Mouse (Mus musculus) heart, embryonic 16.5 days (tissue): ENCODE results near the gene Ccpg1. TPM values are rescaled to one million over a fixed set of nuclear protein-coding genes. Genes with fewer than 3 reads are reported as not detected.

Experiments used
- ATAC-seq: fragments of 200-750 bp; cut with Nextera tagmentation; replicated peaks from 2 replicates; pipeline ENCODE4 v1.8.0; 2017; ENCODE audit warnings: moderate number of reproducible peaks; ENCODE audit not compliant: insufficient read depth, low FRiP score; ENCODE audit errors: extremely low read depth
- H3K27ac ChIP-seq: fragments of 300-500 bp; sonication (generic); 2 replicates; pipeline ENCODE4 v1.5.1; 2014; ENCODE audit warnings: mild to moderate bottlenecking, low read length, control low read depth, moderate library complexity
- H3K27me3 ChIP-seq: fragments of 300-500 bp; sonication (generic); 2 replicates; pipeline ENCODE4 v1.6.1; 2014; ENCODE audit warnings: low read length, mixed read lengths; ENCODE audit not compliant: control insufficient read depth, insufficient read depth
- H3K36me3 ChIP-seq: fragments of 300-500 bp; sonication (generic); 2 replicates; pipeline ENCODE4 v1.6.1; 2014; ENCODE audit not compliant: control insufficient read depth, insufficient read depth
- H3K4me1 ChIP-seq: fragments of 300-500 bp; sonication (generic); 2 replicates; pipeline ENCODE4 v1.6.1; 2014; ENCODE audit warnings: low read length, mixed read lengths; ENCODE audit not compliant: control insufficient read depth, insufficient read depth
- H3K4me2 ChIP-seq: fragments of 300-500 bp; sonication (generic); 2 replicates; pipeline ENCODE4 v1.6.1; 2014; ENCODE audit warnings: low read depth, mild to moderate bottlenecking, control low read depth, low read length
- H3K4me3 ChIP-seq: fragments of 300-500 bp; sonication (generic); 2 replicates; pipeline ENCODE4 v1.5.1; 2014; ENCODE audit warnings: mild to moderate bottlenecking, control low read depth, low read length
- H3K9ac ChIP-seq: fragments of 300-500 bp; sonication (generic); 2 replicates; pipeline ENCODE4 v1.6.1; 2014; ENCODE audit warnings: low read length, control low read depth
- H3K9me3 ChIP-seq: fragments of 300-500 bp; sonication (generic); replicated peaks from 2 replicates; pipeline ENCODE4 v1.6.1; 2016; ENCODE audit warnings: low read length; ENCODE audit not compliant: control insufficient read depth
- WGBS: fragments of 180-500 bp; shearing (Covaris S2); extraction: QIAGEN DNeasy Blood & Tissue Kit; methylation state at CpG from one replicate; pipeline ENCODE4 v1.1.7; 2014; 5-methylcytosine and 5-hydroxymethylcytosine counted together
- polyA plus RNA-seq: library from polyadenylated mRNA; unstranded; fragments of >200 nt; fragmentation: Nextera tagmentation; extraction: Ambion mirVana; gene quantifications from 2 replicates; pipeline ENCODE4 v1.2.1, GENCODE M21; 2015

The Ccpg1 gene
- polyA plus RNA-seq, 1 experiment from 2014 or later = 35.8 TPM

- H3K9me3 ChIP-seq = no peaks in the 10 kb centered on the region
Measured at GRCm38 (mm10) chr9:72983066-72983465, 2.2 kb upstream of the Ccpg1 start.

GRCm38 (mm10) chr9:72987703-72988102 is 2.5 kb downstream of the Ccpg1 start:
- ATAC-seq = no peak
- no peak overlapping the region for H3K4me3 ChIP-seq
- H3K27ac ChIP-seq = no peak overlapping the region
- peaks cover 9% of the 10 kb centered on the region for H3K4me1 ChIP-seq
- no peak overlapping the region for H3K4me2 ChIP-seq
- no peaks in the 10 kb centered on the region for H3K36me3 ChIP-seq
- no peak overlapping the region for H3K9ac ChIP-seq
- no peaks in the 10 kb centered on the region for H3K27me3 ChIP-seq
- no peaks in the 10 kb centered on the region for H3K9me3 ChIP-seq
- WGBS = 57% methylated on average over 3 of the region's 3 CpGs

More at GRCm38 (mm10) chr9:72983066-72983465, 2.2 kb upstream of the Ccpg1 start:
- no peak overlapping the region for H3K4me3 ChIP-seq
- H3K27me3 ChIP-seq = no peaks in the 10 kb centered on the region
- H3K9ac ChIP-seq = no peak overlapping the region
- no peak for ATAC-seq
- no peak overlapping the region for H3K27ac ChIP-seq
- peaks cover 9% of the 10 kb centered on the region for H3K4me1 ChIP-seq
- no peak overlapping the region for H3K4me2 ChIP-seq
- no peaks in the 10 kb centered on the region for H3K36me3 ChIP-seq
- WGBS = 51% methylated on average over 2 of the region's 2 CpGs

- no peaks in the 10 kb centered on the region for H3K27me3 ChIP-seq
- no peak overlapping the region for H3K4me3 ChIP-seq
- no peak overlapping the region for H3K4me2 ChIP-seq
- ATAC-seq = no peak
- H3K27ac ChIP-seq = no peak overlapping the region
- no peaks in the 10 kb centered on the region for H3K9me3 ChIP-seq
- no peak overlapping the region for H3K9ac ChIP-seq
- 77% methylated on average over 5 of the region's 5 CpGs for WGBS
- H3K4me1 ChIP-seq = peaks cover 9% of the 10 kb centered on the region
- H3K36me3 ChIP-seq = no peaks in the 10 kb centered on the region
Measured at GRCm38 (mm10) chr9:72988706-72989105, 3.5 kb downstream of the Ccpg1 start.

GRCm38 (mm10) chr9:72991420-72991819 is 6.2 kb downstream of the Ccpg1 start:
- no peak overlapping the region for H3K4me3 ChIP-seq
- H3K4me1 ChIP-seq = peaks cover 3% of the 10 kb centered on the region
- 92% methylated on average over 2 of the region's 2 CpGs for WGBS
- H3K9me3 ChIP-seq = no peaks in the 10 kb centered on the region
- no peak overlapping the region for H3K27ac ChIP-seq
- no peak for ATAC-seq
- no peak overlapping the region for H3K4me2 ChIP-seq
- no peak overlapping the region for H3K9ac ChIP-seq
- H3K27me3 ChIP-seq = no peaks in the 10 kb centered on the region
- no peaks in the 10 kb centered on the region for H3K36me3 ChIP-seq

GRCm38 (mm10) chr9:72992576-72992975 is 7.3 kb downstream of the Ccpg1 start:
- Histone ChIP-seq H3K4me1 (peaks cover 3% of the 10 kb centered on the region), H3K9ac (no peak overlapping the region), H3K9me3 (no peaks in the 10 kb centered on the region), H3K36me3 (no peaks in the 10 kb centered on the region), H3K27me3 (no peaks in the 10 kb centered on the region), H3K4me3 (no peak overlapping the region), H3K27ac (no peak overlapping the region), H3K4me2 (no peak overlapping the region)
- WGBS = 85% methylated on average over 5 of the region's 5 CpGs
- ATAC-seq = no peak

GRCm38 (mm10) chr9:72996167-72996566 is 10.9 kb downstream of the Ccpg1 start:
- H3K36me3 ChIP-seq = 0 out of 2 replicates have a peak, but pooled peaks cover 4% of the 10 kb centered on the region
- H3K4me3 ChIP-seq = no peak overlapping the region
- H3K27me3 ChIP-seq = no peaks in the 10 kb centered on the region
- H3K9ac ChIP-seq = no peak overlapping the region
- no peak overlapping the region for H3K4me2 ChIP-seq
- ATAC-seq = no peak
- no peaks in the 10 kb centered on the region for H3K9me3 ChIP-seq
- H3K27ac ChIP-seq = no peak overlapping the region
- peaks cover 3% of the 10 kb centered on the region for H3K4me1 ChIP-seq

GRCm38 (mm10) chr9:72996806-72997205 is 11.6 kb downstream of the Ccpg1 start:
- no peaks in the 10 kb centered on the region for H3K9me3 ChIP-seq

GRCm38 (mm10) chr9:73000487-73000886 is 15.3 kb downstream of the Ccpg1 start:
- no peak overlapping the region for H3K27ac ChIP-seq
- H3K27me3 ChIP-seq = no peaks in the 10 kb centered on the region
- no peak overlapping the region for H3K4me3 ChIP-seq
- H3K9ac ChIP-seq = no peak overlapping the region
- no peak for ATAC-seq
- no peaks in the 10 kb centered on the region for H3K9me3 ChIP-seq
- WGBS = 66% methylated on average over 2 of the region's 2 CpGs
- H3K4me1 ChIP-seq = peaks cover 3% of the 10 kb centered on the region
- H3K4me2 ChIP-seq = no peak overlapping the region
- peaks cover 9% of the 10 kb centered on the region; the same call in 1 of the 2 replicates for H3K36me3 ChIP-seq

More at GRCm38 (mm10) chr9:72996806-72997205, 11.6 kb downstream of the Ccpg1 start:
- Histone ChIP-seq H3K4me1 (peaks cover 3% of the 10 kb centered on the region), H3K27me3 (no peaks in the 10 kb centered on the region), H3K36me3 (peaks cover 4% of the 10 kb centered on the region; the same call in 1 of the 2 replicates), H3K27ac (no peak overlapping the region), H3K9ac (no peak overlapping the region), H3K4me3 (no peak overlapping the region), H3K4me2 (no peak overlapping the region)
- 65% methylated on average over 7 of the region's 7 CpGs for WGBS
- ATAC-seq = no peak

- H3K4me3 ChIP-seq = no peak overlapping the region
- 82% methylated on average over 13 of the region's 13 CpGs for WGBS
- no peak for ATAC-seq
Measured at GRCm38 (mm10) chr9:73001314-73002011, 16.2 kb downstream of the Ccpg1 start.

More at GRCm38 (mm10) chr9:73001314-73002011, 16.2 kb downstream of the Ccpg1 start:
- no peaks in the 10 kb centered on the region for H3K27me3 ChIP-seq
- H3K4me1 ChIP-seq = no peaks in the 10 kb centered on the region
- H3K36me3 ChIP-seq = peaks cover 17% of the 10 kb centered on the region
- H3K4me2 ChIP-seq = no peak overlapping the region
- H3K9ac ChIP-seq = no peak overlapping the region
- no peak overlapping the region for H3K27ac ChIP-seq
- H3K9me3 ChIP-seq = no peaks in the 10 kb centered on the region
